Mouse (Mus musculus) limb, embryonic 13.5 days (tissue): ENCODE measurements around the gene E030030I06Rik. TPM values are rescaled to one million over a fixed set of nuclear protein-coding genes. Genes with fewer than 3 reads are reported as not detected.
"Not testable (repeated sequence)": the region's sequence is repeated elsewhere in the genome, so short reads cannot be mapped to it uniquely, and the experiment has no call there.

Source experiments
- ATAC-seq: fragments of 200-750 bp; cut with Nextera tagmentation; 2 replicates; pipeline ENCODE4 v1.8.0; 2017; ENCODE audit warnings: low read depth, moderate number of reproducible peaks, moderate TSS enrichment; ENCODE audit not compliant: low FRiP score
- H3K27ac ChIP-seq: fragments of 300-500 bp; sonication (generic); 2 replicates; pipeline ENCODE4 v1.5.1; 2015; ENCODE audit warnings: inconsistent platforms, mild to moderate bottlenecking, moderate library complexity
- H3K27me3 ChIP-seq: fragments of 300-500 bp; sonication (generic); 2 replicates; pipeline ENCODE4 v1.6.1; 2015; ENCODE audit warnings: mild to moderate bottlenecking, inconsistent platforms
- H3K36me3 ChIP-seq: fragments of 300-500 bp; sonication (generic); 2 replicates; pipeline ENCODE4 v1.6.1; 2015; ENCODE audit warnings: inconsistent platforms, mild to moderate bottlenecking, moderate library complexity
- H3K4me1 ChIP-seq: fragments of 300-500 bp; sonication (generic); 2 replicates; pipeline ENCODE4 v1.6.1; 2015; ENCODE audit warnings: inconsistent platforms
- H3K4me2 ChIP-seq: fragments of 300-500 bp; sonication (generic); replicated peaks from 2 replicates; pipeline ENCODE4 v1.6.1; 2015; ENCODE audit warnings: inconsistent platforms, mild to moderate bottlenecking, moderate library complexity
- H3K4me3 ChIP-seq: fragments of 300-500 bp; sonication (generic); 2 replicates; pipeline ENCODE4 v1.5.1; 2015; ENCODE audit warnings: moderate library complexity, mild to moderate bottlenecking, inconsistent platforms
- H3K9ac ChIP-seq: fragments of 300-500 bp; sonication (generic); 2 replicates; pipeline ENCODE4 v1.6.1; 2015; ENCODE audit warnings: mild to moderate bottlenecking, inconsistent platforms
- H3K9me3 ChIP-seq: fragments of 300-500 bp; sonication (generic); 2 replicates; pipeline ENCODE4 v1.6.1; 2016; ENCODE audit warnings: inconsistent platforms
- WGBS: fragments of 180-500 bp; shearing (Covaris S2); methylation state at CpG from one replicate; pipeline ENCODE4 v1.1.7; 2015; 5-methylcytosine and 5-hydroxymethylcytosine counted together
- polyA plus RNA-seq: library from polyadenylated mRNA; unstranded; fragments of >200 nt; fragmentation: Nextera tagmentation; extraction: Ambion mirVana; gene quantifications from 2 replicates; pipeline ENCODE4 v1.2.1, GENCODE M21; 2015

The E030030I06Rik gene
- polyA plus RNA-seq, 1 experiment from 2014 or later, result 18.1 TPM

DNA sequence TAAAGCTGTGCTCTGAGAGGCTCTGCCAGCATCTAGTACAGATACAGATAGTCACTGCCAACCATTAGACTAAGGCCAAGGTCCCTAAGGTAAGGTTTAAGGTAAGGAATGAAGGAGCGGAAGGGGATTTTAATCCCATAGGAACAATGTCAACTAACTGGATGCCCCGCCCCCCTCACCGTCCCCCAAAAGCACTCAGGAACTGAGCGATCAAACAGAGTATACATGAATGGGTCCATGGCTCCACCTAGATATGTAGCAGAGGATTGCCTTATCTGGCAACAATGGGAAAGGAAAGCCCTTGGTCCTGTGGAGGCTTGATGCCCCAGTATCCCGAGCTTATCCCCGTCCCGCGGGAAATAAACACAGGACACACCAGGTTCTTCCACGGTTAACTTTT is 14.2 kb upstream of the E030030I06Rik start:
- not testable (repeated sequence) for H3K36me3 ChIP-seq, H3K27ac ChIP-seq, H3K4me3 ChIP-seq, H3K9ac ChIP-seq, H3K9me3 ChIP-seq
- WGBS, result 13% methylated on average over 9 of the region's 9 CpGs
- Histone ChIP-seq H3K27me3 (peaks cover 40% of the 10 kb centered on the region), H3K4me1 (peaks cover 12% of the 10 kb centered on the region), H3K4me2 (peak overlapping the region; percentile 48)
- ATAC-seq, result 0 out of 2 replicates have a peak, but pooled peaks have one; percentile 33

DNA sequence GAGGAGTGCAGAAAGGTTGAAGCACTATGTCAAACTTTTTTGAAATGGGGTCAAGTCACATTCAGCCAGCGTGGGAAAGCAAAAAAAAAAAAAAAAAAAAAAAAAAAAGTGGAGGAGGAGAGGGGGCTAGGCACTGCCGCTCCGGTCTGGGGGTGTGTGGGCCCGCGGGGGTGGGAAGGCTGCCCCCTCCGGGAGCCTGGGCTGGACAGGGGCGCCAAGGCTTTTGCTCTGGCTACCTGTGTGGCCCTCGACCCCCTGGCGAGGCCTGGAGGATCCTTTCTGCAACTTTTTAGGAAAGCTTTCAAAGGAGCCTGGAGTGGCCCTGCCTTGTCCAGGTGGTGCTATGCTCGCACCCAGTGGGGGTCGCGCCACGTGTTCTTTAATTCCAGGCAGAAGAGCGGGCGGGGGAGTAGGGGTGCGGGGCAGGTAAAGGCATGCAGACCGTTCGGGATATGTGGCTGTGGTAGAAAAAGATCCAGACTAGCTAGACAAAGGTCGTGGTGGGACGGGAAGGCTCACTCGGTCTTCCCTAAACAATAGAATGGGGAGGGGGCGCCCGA is 10.6 kb upstream of the E030030I06Rik start:
- Histone ChIP-seq H3K9me3 (no peaks in the 10 kb centered on the region), H3K4me2 (peak overlapping the region; percentile 70; the same call in 1 of the 2 replicates), H3K27ac (no peak overlapping the region), H3K36me3 (no peaks in the 10 kb centered on the region), H3K27me3 (peaks cover 74% of the 10 kb centered on the region), H3K4me1 (peaks cover 14% of the 10 kb centered on the region), H3K4me3 (no peak overlapping the region), H3K9ac (no peak overlapping the region)
- WGBS, result under 1% methylated on average over 23 of the region's 23 CpGs
- no peak for ATAC-seq

- Histone ChIP-seq H3K27me3 (peaks cover 74% of the 10 kb centered on the region), H3K9me3 (no peaks in the 10 kb centered on the region), H3K4me1 (peaks cover 14% of the 10 kb centered on the region), H3K9ac (no peak overlapping the region), H3K36me3 (no peaks in the 10 kb centered on the region), H3K4me3 (peak overlapping the region; percentile 45), H3K27ac (no peak overlapping the region), H3K4me2 (peak overlapping the region; percentile 70)
- 2% methylated on average over 24 of the region's 24 CpGs for whole genome bisulfite sequencing
- ATAC-seq, result no peak
Measured at GRCm38 (mm10) chr10:22159131-22159561, 10.1 kb upstream of the E030030I06Rik start.

- ATAC-seq, result 0 out of 2 replicates have a peak, but pooled peaks have one; percentile 51
- not testable (repeated sequence) for H3K36me3 ChIP-seq, H3K9ac ChIP-seq, H3K9me3 ChIP-seq, H3K27ac ChIP-seq
- WGBS, result under 1% methylated on average over 48 of the region's 48 CpGs
- peak within 1 kb of the TSS; percentile 70 for H3K4me2 ChIP-seq
- peaks cover 78% of the 10 kb centered on the region for H3K27me3 ChIP-seq
- H3K4me3 ChIP-seq, result peak within 1 kb of the TSS; percentile 45
- H3K4me1 ChIP-seq, result peaks cover 14% of the 10 kb centered on the region
Measured at GRCm38 (mm10) chr10:22158310-22158999, 9.4 kb upstream of the E030030I06Rik start, which contains the start of the genes Raet1e and H60b. Raet1e (plus strand) TSS chr10:22158569. H60b (plus strand) TSS chr10:22158586.

- no peak overlapping the region for H3K4me3 ChIP-seq
- peaks cover 28% of the 10 kb centered on the region for H3K4me1 ChIP-seq
- H3K36me3 ChIP-seq, result no peaks in the 10 kb centered on the region
- H3K9me3 ChIP-seq, result no peaks in the 10 kb centered on the region
- no peak overlapping the region for H3K9ac ChIP-seq
- no peak for ATAC-seq
- H3K4me2 ChIP-seq, result no peak overlapping the region
- H3K27me3 ChIP-seq, result peaks cover 79% of the 10 kb centered on the region
- 12% methylated on average over 3 of the region's 3 CpGs for WGBS
- no peak overlapping the region for H3K27ac ChIP-seq
Measured at GRCm38 (mm10) chr10:22154871-22155799, 6.1 kb upstream of the E030030I06Rik start.

DNA sequence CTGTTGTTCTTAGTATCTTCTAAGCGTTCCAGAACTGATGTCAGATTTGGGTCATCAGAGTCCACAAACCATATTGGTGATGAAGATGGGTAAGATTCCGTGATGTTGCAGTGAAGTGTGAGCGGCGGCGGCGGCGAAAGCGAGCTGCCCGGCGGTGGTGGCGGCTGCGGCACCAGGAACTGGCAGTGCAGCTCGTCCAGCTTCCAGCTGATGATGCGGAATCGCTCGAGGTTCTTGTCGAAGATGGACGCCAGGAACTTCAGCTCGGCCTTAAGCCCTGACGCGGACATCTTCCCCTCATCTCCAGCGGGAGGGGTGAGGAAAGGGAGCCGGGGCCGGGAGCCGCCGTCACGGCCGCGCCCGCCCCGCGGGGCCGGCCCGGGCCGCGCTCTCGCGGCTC is 5.1 kb upstream of the E030030I06Rik start:
- not testable (repeated sequence) for H3K9ac ChIP-seq, H3K9me3 ChIP-seq, H3K36me3 ChIP-seq, H3K27ac ChIP-seq, ATAC-seq
- Histone ChIP-seq H3K4me2 (peak overlapping the region; percentile 64), H3K27me3 (peaks cover 74% of the 10 kb centered on the region), H3K4me1 (peaks cover 31% of the 10 kb centered on the region), H3K4me3 (peak overlapping the region; percentile 38)
- under 1% methylated on average over 38 of the region's 38 CpGs for WGBS

- 4% methylated on average over 7 of the region's 7 CpGs for WGBS
- H3K36me3 ChIP-seq, H3K4me2 ChIP-seq, H3K27ac ChIP-seq, H3K9me3 ChIP-seq, ATAC-seq, H3K4me3 ChIP-seq, H3K9ac ChIP-seq: not testable (repeated sequence)
- peaks cover 24% of the 10 kb centered on the region for H3K4me1 ChIP-seq
- H3K27me3 ChIP-seq, result peaks cover 65% of the 10 kb centered on the region
Measured at GRCm38 (mm10) chr10:22153147-22153690, 4.1 kb upstream of the E030030I06Rik start.

DNA sequence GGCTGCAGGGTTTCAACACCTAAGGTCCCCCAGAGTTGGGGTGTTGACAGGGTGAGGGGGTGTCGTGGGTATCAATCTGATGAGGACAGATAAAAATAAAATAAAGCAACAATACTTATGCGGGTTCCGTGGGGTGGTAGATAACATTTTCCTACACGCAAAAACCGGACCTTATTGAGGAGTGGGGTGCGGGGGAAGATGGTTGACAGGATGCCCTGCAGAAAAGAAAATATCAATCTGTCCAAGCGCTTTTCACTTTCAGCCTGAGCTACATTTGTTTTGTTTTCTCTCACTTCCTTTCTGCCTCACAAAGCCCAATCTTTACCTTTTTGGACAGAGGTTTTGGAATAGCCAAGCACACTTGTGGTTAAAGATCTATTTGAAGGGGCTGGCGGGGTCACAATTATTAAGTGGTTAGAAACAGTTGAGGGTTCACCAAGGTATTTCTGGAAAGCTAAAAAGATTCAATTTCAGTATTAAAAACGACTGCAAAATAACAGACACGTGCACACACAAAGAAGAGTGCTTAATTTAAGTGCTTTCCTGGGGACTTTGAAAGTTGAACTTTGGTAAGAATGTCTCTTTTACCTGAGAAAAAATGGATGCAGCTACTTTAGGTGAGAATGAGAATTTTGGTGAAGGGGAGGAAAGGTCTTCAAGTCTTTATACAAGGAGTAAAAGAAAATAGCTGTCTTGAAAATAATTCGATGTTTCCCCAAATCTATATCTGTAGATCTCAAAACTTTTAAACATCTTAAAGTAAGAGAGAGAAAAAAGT is 3.0 kb upstream of the E030030I06Rik start:
- 2% methylated on average over 11 of the region's 11 CpGs for WGBS

DNA sequence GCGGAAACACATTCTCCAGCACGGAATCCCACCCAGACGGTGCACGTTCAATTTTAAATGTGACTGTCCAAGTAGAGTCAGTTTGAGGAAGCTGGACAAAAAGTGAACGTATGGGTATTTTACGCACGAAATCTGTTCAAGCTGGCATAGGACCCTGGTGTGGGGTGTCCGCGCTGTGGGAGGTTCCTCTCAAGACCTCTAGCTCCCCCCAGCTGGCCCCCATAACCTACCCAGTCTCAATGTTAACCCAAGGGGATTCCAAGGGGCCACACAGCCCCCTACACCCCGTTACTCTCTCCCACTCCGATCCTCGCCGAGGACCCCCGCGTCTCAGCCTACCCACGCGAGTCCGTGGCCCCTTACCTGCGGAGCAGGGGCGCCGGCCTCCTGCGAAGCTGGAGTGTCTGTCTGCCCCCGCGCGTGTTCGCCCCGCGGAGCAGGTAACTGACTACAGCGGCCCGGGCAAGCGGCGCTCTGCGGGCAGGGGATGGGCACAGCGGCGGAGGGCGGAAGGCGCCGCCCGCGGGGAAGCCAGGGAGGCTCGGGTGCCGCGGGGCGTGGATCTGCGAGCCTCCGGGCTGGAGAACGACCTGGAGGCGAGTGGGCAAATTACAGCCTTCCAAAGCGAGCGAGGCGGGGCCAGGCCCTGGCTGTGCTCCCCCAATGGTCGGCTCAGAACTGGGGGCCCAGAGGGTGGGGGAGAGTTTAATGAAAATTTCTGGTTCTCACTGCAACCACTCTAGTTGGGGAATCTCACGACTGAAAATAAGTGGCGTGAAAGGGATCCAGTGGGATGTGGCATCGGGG is 2.2 kb upstream of the E030030I06Rik start:
- 1% methylated on average over 55 of the region's 55 CpGs for WGBS
- peak overlapping the region; percentile 96 for H3K4me2 ChIP-seq
- not testable (repeated sequence) for H3K36me3 ChIP-seq, ATAC-seq, H3K27ac ChIP-seq, H3K9ac ChIP-seq, H3K9me3 ChIP-seq
- H3K4me1 ChIP-seq, result peaks cover 22% of the 10 kb centered on the region
- peaks cover 47% of the 10 kb centered on the region for H3K27me3 ChIP-seq
- peak overlapping the region; percentile 66 for H3K4me3 ChIP-seq

More for the DNA sequence above, 3.0 kb upstream of the E030030I06Rik start:
- not testable (repeated sequence) for H3K4me3 ChIP-seq, H3K9me3 ChIP-seq, H3K9ac ChIP-seq, H3K27ac ChIP-seq, ATAC-seq, H3K36me3 ChIP-seq, H3K4me2 ChIP-seq
- Histone ChIP-seq H3K27me3 (peaks cover 55% of the 10 kb centered on the region), H3K4me1 (peaks cover 22% of the 10 kb centered on the region)

GRCm38 (mm10) chr10:22150593-22150992 is 1.5 kb upstream of the E030030I06Rik start:
- H3K27me3 ChIP-seq, result peaks cover 40% of the 10 kb centered on the region
- under 1% methylated on average over 27 of the region's 27 CpGs for WGBS
- H3K27ac ChIP-seq, result no peak overlapping the region
- H3K4me2 ChIP-seq, result peak overlapping the region; percentile 96
- no peak for ATAC-seq
- no peaks in the 10 kb centered on the region for H3K9me3 ChIP-seq
- peak overlapping the region; percentile 66 for H3K4me3 ChIP-seq
- no peak overlapping the region for H3K9ac ChIP-seq
- 0 out of 2 replicates have a peak, but pooled peaks cover 3% of the 10 kb centered on the region for H3K36me3 ChIP-seq
- H3K4me1 ChIP-seq, result peaks cover 22% of the 10 kb centered on the region
